Mouse (Mus musculus) forebrain, embryonic 12.5 days (tissue): ENCODE results near the gene Gm11983. TPM values are rescaled to one million over a fixed set of nuclear protein-coding genes. Genes with fewer than 3 reads are reported as not detected.
"Not testable (repeated sequence)": the region's sequence is repeated elsewhere in the genome, so short reads cannot be mapped to it uniquely, and the experiment has no call there.

ENCODE experiments used
- ATAC-seq: fragments of 200-750 bp; cut with Nextera tagmentation; 2 replicates; pipeline ENCODE4 v1.8.0; 2017; ENCODE audit warnings: moderate TSS enrichment; ENCODE audit not compliant: low FRiP score
- H3K27ac ChIP-seq: fragments of 300-500 bp; sonication (generic); 2 replicates; pipeline ENCODE4 v1.5.1; 2016; ENCODE audit warnings: mild to moderate bottlenecking
- H3K27me3 ChIP-seq: fragments of 300-500 bp; sonication (generic); 2 replicates; pipeline ENCODE4 v1.6.1; 2016; ENCODE audit warnings: mild to moderate bottlenecking
- H3K36me3 ChIP-seq: fragments of 300-500 bp; sonication (generic); replicated peaks from 2 replicates; pipeline ENCODE4 v1.6.1; 2016; ENCODE audit warnings: mild to moderate bottlenecking
- H3K4me1 ChIP-seq: fragments of 300-500 bp; sonication (generic); 2 replicates; pipeline ENCODE4 v1.6.1; 2016
- H3K4me2 ChIP-seq: fragments of 300-500 bp; sonication (generic); 2 replicates; pipeline ENCODE4 v1.6.1; 2016; ENCODE audit warnings: mild to moderate bottlenecking, moderate library complexity
- H3K4me3 ChIP-seq: fragments of 300-500 bp; sonication (generic); replicated peaks from 2 replicates; pipeline ENCODE4 v1.5.1; 2016; ENCODE audit warnings: mild to moderate bottlenecking
- H3K9ac ChIP-seq: fragments of 300-500 bp; sonication (generic); 2 replicates; pipeline ENCODE4 v1.6.1; 2016; ENCODE audit warnings: mild to moderate bottlenecking
- H3K9me3 ChIP-seq: fragments of 300-500 bp; sonication (generic); 2 replicates; pipeline ENCODE4 v1.6.1; 2016
- WGBS: fragments of 180-500 bp; shearing (Covaris S2); methylation state at CpG from one replicate; pipeline ENCODE4 v1.1.7; 2016; 5-methylcytosine and 5-hydroxymethylcytosine counted together
- polyA plus RNA-seq: library from polyadenylated mRNA; unstranded; fragments of >200 nt; fragmentation: Nextera tagmentation; extraction: Ambion mirVana; gene quantifications from 2 replicates; pipeline ENCODE4 v1.2.1, GENCODE M21; 2016

Gm11983 gene
- polyA plus RNA-seq, 1 experiment from 2014 or later: not detected

GRCm38 (mm10) chr11:6840775-6841174 is 3.3 kb upstream of the Gm11983 start:
- no peaks in the 10 kb centered on the region for H3K9me3 ChIP-seq
- no peaks in the 10 kb centered on the region for H3K4me1 ChIP-seq
- no peak overlapping the region for H3K4me2 ChIP-seq
- H3K27ac ChIP-seq: no peak overlapping the region
- no peaks in the 10 kb centered on the region for H3K27me3 ChIP-seq
- WGBS: 62% methylated on average over 3 of the region's 3 CpGs
- H3K36me3 ChIP-seq: no peaks in the 10 kb centered on the region
- no peak overlapping the region for H3K9ac ChIP-seq
- no peak for ATAC-seq
- no peak overlapping the region for H3K4me3 ChIP-seq

GRCm38 (mm10) chr11:6834636-6835035 is 2.8 kb downstream of the Gm11983 start:
- Histone ChIP-seq H3K36me3 (no peaks in the 10 kb centered on the region), H3K9me3 (no peaks in the 10 kb centered on the region), H3K27ac (no peak overlapping the region), H3K4me2 (no peak overlapping the region), H3K9ac (no peak overlapping the region), H3K27me3 (no peaks in the 10 kb centered on the region), H3K4me1 (no peaks in the 10 kb centered on the region), H3K4me3 (no peak overlapping the region)
- 71% methylated on average over 13 of the region's 13 CpGs for WGBS
- no peak for ATAC-seq

- ATAC-seq: no peak
- WGBS: 89% methylated on average over 9 of the region's 9 CpGs
- Histone ChIP-seq H3K4me3 (no peak overlapping the region), H3K4me2 (no peak overlapping the region), H3K9me3 (no peaks in the 10 kb centered on the region), H3K27me3 (no peaks in the 10 kb centered on the region), H3K27ac (no peak overlapping the region), H3K9ac (no peak overlapping the region), H3K4me1 (no peaks in the 10 kb centered on the region), H3K36me3 (no peaks in the 10 kb centered on the region)
Observed at GRCm38 (mm10) chr11:6833731-6834130, 3.7 kb downstream of the Gm11983 start.

GRCm38 (mm10) chr11:6831931-6832330 is 5.5 kb downstream of the Gm11983 start:
- no peaks in the 10 kb centered on the region for H3K4me1 ChIP-seq
- H3K4me2 ChIP-seq: no peak overlapping the region
- no peak overlapping the region for H3K27ac ChIP-seq
- no peaks in the 10 kb centered on the region for H3K36me3 ChIP-seq
- H3K9me3 ChIP-seq: no peaks in the 10 kb centered on the region
- H3K27me3 ChIP-seq: no peaks in the 10 kb centered on the region
- ATAC-seq: no peak
- WGBS: 71% methylated on average over 9 of the region's 9 CpGs
- no peak overlapping the region for H3K9ac ChIP-seq
- no peak overlapping the region for H3K4me3 ChIP-seq

- Histone ChIP-seq H3K4me2 (no peak overlapping the region), H3K36me3 (no peaks in the 10 kb centered on the region), H3K9me3 (no peaks in the 10 kb centered on the region), H3K4me1 (no peaks in the 10 kb centered on the region), H3K27ac (no peak overlapping the region), H3K4me3 (no peak overlapping the region), H3K9ac (no peak overlapping the region), H3K27me3 (no peaks in the 10 kb centered on the region)
- no peak for ATAC-seq
- WGBS: 61% methylated on average over 5 of the region's 5 CpGs
Observed at GRCm38 (mm10) chr11:6828196-6828595, 9.3 kb downstream of the Gm11983 start.

GRCm38 (mm10) chr11:6826157-6826556 is 11.3 kb downstream of the Gm11983 start:
- no peak for ATAC-seq
- Histone ChIP-seq H3K4me3 (no peak overlapping the region), H3K27me3 (no peaks in the 10 kb centered on the region), H3K36me3 (no peaks in the 10 kb centered on the region), H3K4me2 (no peak overlapping the region), H3K9ac (no peak overlapping the region), H3K27ac (no peak overlapping the region), H3K4me1 (no peaks in the 10 kb centered on the region), H3K9me3 (no peaks in the 10 kb centered on the region)
- WGBS: 94% methylated on average over 3 of the region's 3 CpGs

GRCm38 (mm10) chr11:6823176-6823575 is 14.3 kb downstream of the Gm11983 start:
- Histone ChIP-seq H3K36me3 (no peaks in the 10 kb centered on the region), H3K27me3 (no peaks in the 10 kb centered on the region), H3K4me2 (no peak overlapping the region), H3K4me1 (no peaks in the 10 kb centered on the region), H3K9me3 (no peaks in the 10 kb centered on the region), H3K4me3 (no peak overlapping the region), H3K9ac (no peak overlapping the region), H3K27ac (no peak overlapping the region)
- WGBS: 92% methylated on average over 2 of the region's 2 CpGs
- ATAC-seq: no peak

- Histone ChIP-seq H3K4me2 (no peak overlapping the region), H3K27me3 (no peaks in the 10 kb centered on the region), H3K27ac (no peak overlapping the region), H3K4me3 (no peak overlapping the region), H3K9ac (no peak overlapping the region), H3K9me3 (no peaks in the 10 kb centered on the region), H3K4me1 (no peaks in the 10 kb centered on the region), H3K36me3 (no peaks in the 10 kb centered on the region)
- no peak for ATAC-seq
- WGBS: 90% methylated on average over 4 of the region's 4 CpGs
Observed at GRCm38 (mm10) chr11:6814486-6814885, 23.0 kb downstream of the Gm11983 start.

- H3K4me2 ChIP-seq, ATAC-seq, H3K27me3 ChIP-seq, H3K27ac ChIP-seq, H3K4me3 ChIP-seq, H3K4me1 ChIP-seq, H3K9ac ChIP-seq, H3K36me3 ChIP-seq, H3K9me3 ChIP-seq: not testable (repeated sequence)
Observed at GRCm38 (mm10) chr11:6802879-6803278, 34.6 kb downstream of the Gm11983 start.

GRCm38 (mm10) chr11:6790690-6791089 is 46.8 kb downstream of the Gm11983 start:
- 96% methylated on average over 3 of the region's 3 CpGs for WGBS

More at GRCm38 (mm10) chr11:6790690-6791089, 46.8 kb downstream of the Gm11983 start:
- H3K27ac ChIP-seq: no peak overlapping the region
- H3K9ac ChIP-seq: no peak overlapping the region
- no peak for ATAC-seq
- H3K4me2 ChIP-seq: no peak overlapping the region
- no peaks in the 10 kb centered on the region for H3K9me3 ChIP-seq
- H3K27me3 ChIP-seq: no peaks in the 10 kb centered on the region
- H3K4me1 ChIP-seq: no peaks in the 10 kb centered on the region
- no peaks in the 10 kb centered on the region for H3K36me3 ChIP-seq
- no peak overlapping the region for H3K4me3 ChIP-seq

Other genes with a start within 250 kb of the Gm11983 start
- gene Nacad, start 231.6 kb downstream of the Gm11983 start, polyA plus RNA-seq: 56.3 and 63.2 TPM in 2 replicates
- gene Tbrg4, start 211.6 kb downstream of the Gm11983 start, polyA plus RNA-seq: 46.7 and 48.7 TPM in 2 replicates
- gene Wap, start 199.0 kb downstream of the Gm11983 start, polyA plus RNA-seq: not detected in 2 replicates
- 2.5 and 3.1 TPM in 2 replicates for gene Ramp3, start 179.1 kb downstream of the Gm11983 start, polyA plus RNA-seq
- gene Adcy1, start 225.8 kb upstream of the Gm11983 start, polyA plus RNA-seq: 1.1 and 1.3 TPM in 2 replicates